Mouse (Mus musculus) liver, postnatal 0 days (tissue): Measurements from ENCODE around the gene Pp2d1.

Experiments used
- CTCF ChIP-seq: sonication (generic); IDR thresholded peaks from 2 replicates; pipeline ENCODE4 v1.5.1; 2016; ENCODE audit warnings: antibody characterized with exemption, low read depth
- EP300 ChIP-seq: IDR thresholded peaks from 2 replicates; pipeline ENCODE4 v1.6.1; 2016; ENCODE audit warnings: antibody characterized with exemption, low read depth, mild to moderate bottlenecking

- TF ChIP-seq EP300 (no peak), CTCF (no peak; the same call in 1 of the 2 replicates)
Measured at GRCm38 (mm10) chr17:53519364-53519763, 19.9 kb downstream of the Pp2d1 start.
